Comparison of ENCODE assay signal across 7 mouse cellular contexts in genomic region chr14:31934321-31934720, GRCm38 (mm10).
A peak's percentile ranks its signal among the peaks of the same experiment; 100 is the strongest.
DNase-seq lines count a peak whose midpoint lies in the region; ATAC-seq lines count a peak whose summit lies in the region.

No protein-coding gene starts in this region.

- H3K9ac ChIP-seq in lung, embryonic 16.5 days (ENCODE audit: low read length): peak overlapping the region; percentile 64
- H3K9ac ChIP-seq in hindbrain, embryonic 11.5 days (ENCODE audit: low read depth, low read length): peak overlapping the region; percentile 40
- no peak overlapping the region for H3K9ac ChIP-seq in liver, embryonic 16.5 days (ENCODE audit: low read depth, low read length)

- H3K4me2 ChIP-seq in lung, embryonic 16.5 days (ENCODE audit: low read depth, low read length): peak overlapping the region; percentile 61
- peak overlapping the region; percentile 31 for H3K4me2 ChIP-seq in hindbrain, embryonic 11.5 days (replicated peaks; ENCODE audit: low read depth, low read length)
- 0 out of 2 replicates have a peak overlapping the region, but pooled peaks have one; percentile 42 for H3K4me2 ChIP-seq in liver, embryonic 16.5 days (ENCODE audit: low read depth, low read length)

- no peak for DNase-seq in lung, postnatal 25 days (ENCODE audit: low spot score)
- peak; percentile 79 for DNase-seq in embryo, embryonic 9.5 days (ENCODE audit: extremely low spot score)
- peak; percentile 74 for DNase-seq in hindbrain, embryonic 11.5 days (ENCODE audit: low spot score)
- no peak for DNase-seq in ovary, postnatal 14 days (ENCODE audit: low spot score)
- no peak for DNase-seq in right cerebral cortex, postnatal 36 days (ENCODE audit: low spot score in 2 of 2)

- WGBS in lung, embryonic 16.5 days: 4% methylated on average over 5 of the region's 6 CpGs
- 0% methylated on average over 6 of the region's 6 CpGs for WGBS in hindbrain, embryonic 11.5 days
- 9% methylated on average over 6 of the region's 6 CpGs for WGBS in liver, embryonic 16.5 days (ENCODE audit: insufficient replicate concordance)

- no peaks in the 10 kb centered on the region for H3K27me3 ChIP-seq in lung, embryonic 16.5 days (ENCODE audit: control insufficient read depth, insufficient read depth, low read depth, low read length)
- no peaks in the 10 kb centered on the region for H3K27me3 ChIP-seq in hindbrain, embryonic 11.5 days (ENCODE audit: control insufficient read depth, insufficient read depth, low read length)
- no peaks in the 10 kb centered on the region for H3K27me3 ChIP-seq in liver, embryonic 16.5 days (ENCODE audit: control insufficient read depth, insufficient read depth, low read depth, low read length)

- no peak for ATAC-seq in lung, embryonic 16.5 days (ENCODE audit: low read depth)
- ATAC-seq in hindbrain, embryonic 11.5 days (ENCODE audit: low FRiP score): peak; percentile 81
- no peak for ATAC-seq in liver, embryonic 16.5 days (ENCODE audit: low read depth)

- peaks cover 31% of the 10 kb centered on the region for H3K4me1 ChIP-seq in lung, embryonic 16.5 days (replicated peaks; ENCODE audit: control insufficient read depth, insufficient read depth, low read length)
- H3K4me1 ChIP-seq in hindbrain, embryonic 11.5 days (replicated peaks; ENCODE audit: control insufficient read depth, insufficient read depth, low read length): no peaks in the 10 kb centered on the region
- no peaks in the 10 kb centered on the region for H3K4me1 ChIP-seq in liver, embryonic 16.5 days (ENCODE audit: control insufficient read depth, low read depth, low read length)

- H3K36me3 ChIP-seq in lung, embryonic 16.5 days (ENCODE audit: control insufficient read depth, insufficient read depth, low read length): no peaks in the 10 kb centered on the region
- no peaks in the 10 kb centered on the region for H3K36me3 ChIP-seq in hindbrain, embryonic 11.5 days (ENCODE audit: control insufficient read depth, insufficient read depth, low read length)
- no peaks in the 10 kb centered on the region for H3K36me3 ChIP-seq in liver, embryonic 16.5 days (ENCODE audit: control insufficient read depth, insufficient read depth)

- H3K27ac ChIP-seq in lung, embryonic 16.5 days (ENCODE audit: low read length): 0 out of 2 replicates have a peak overlapping the region, but pooled peaks have one; percentile 14
- peak overlapping the region; percentile 73 for H3K27ac ChIP-seq in hindbrain, embryonic 11.5 days (ENCODE audit: low read depth, low read length)
- no peak overlapping the region for H3K27ac ChIP-seq in liver, embryonic 16.5 days (ENCODE audit: low read length)

- H3K4me3 ChIP-seq in lung, embryonic 16.5 days (ENCODE audit: low read length): peak overlapping the region; percentile 44
- H3K4me3 ChIP-seq in hindbrain, embryonic 11.5 days (ENCODE audit: low read depth, low read length): peak overlapping the region; percentile 31
- no peak overlapping the region for H3K4me3 ChIP-seq in liver, embryonic 16.5 days (ENCODE audit: low read depth, low read length)

- H3K9me3 ChIP-seq in lung, embryonic 16.5 days (ENCODE audit: control insufficient read depth, low read length): no peaks in the 10 kb centered on the region
- H3K9me3 ChIP-seq in hindbrain, embryonic 11.5 days (ENCODE audit: control insufficient read depth, low read length): no peaks in the 10 kb centered on the region
- H3K9me3 ChIP-seq in liver, embryonic 16.5 days (replicated peaks; ENCODE audit: control insufficient read depth, low read length): no peaks in the 10 kb centered on the region

Comparison
In these comparisons a context has a peak if more than half of its experiments do, and no peak if none do; other contexts are left out.
1. DNase-seq: peak in embryo, embryonic 9.5 days (single experiment) and hindbrain, embryonic 11.5 days (single experiment); none in lung, postnatal 25 days (single experiment), ovary, postnatal 14 days (single experiment) and right cerebral cortex, postnatal 36 days (0 of 2).
2. Peak in every context shown above with its lines, with median percentiles within 50 percentile points of each other: H3K4me2 ChIP-seq.